Mouse (Mus musculus) kidney, embryonic 16.5 days (tissue): ENCODE measurements at regions not wholly inside any gene's neighbourhood (a gene's known extent, or its start where the extent isn't known, plus 50 kb on each side); places are given as distances from the start of the nearest gene placed in this dataset.
"Not testable (repeated sequence)": the region's sequence is repeated elsewhere in the genome, so short reads cannot be mapped to it uniquely, and the experiment has no call there.

Source experiments
- ATAC-seq: fragments of 200-750 bp; cut with Nextera tagmentation; 2 replicates; pipeline ENCODE4 v1.8.0; 2017; ENCODE audit warnings: moderate TSS enrichment; ENCODE audit not compliant: low FRiP score, low TSS enrichment
- H3K27ac ChIP-seq: fragments of 300-500 bp; sonication (generic); 2 replicates; pipeline ENCODE4 v1.5.1; 2014; ENCODE audit warnings: low read length
- H3K27me3 ChIP-seq: fragments of 300-500 bp; sonication (generic); 2 replicates; pipeline ENCODE4 v1.6.1; 2014; ENCODE audit warnings: low read length, control low read depth, mixed read lengths; ENCODE audit not compliant: insufficient read depth
- H3K36me3 ChIP-seq: fragments of 300-500 bp; sonication (generic); 2 replicates; pipeline ENCODE4 v1.6.1; 2014; ENCODE audit warnings: low read length, control low read depth, mixed read lengths; ENCODE audit not compliant: insufficient read depth
- H3K4me1 ChIP-seq: fragments of 300-500 bp; sonication (generic); 2 replicates; pipeline ENCODE4 v1.6.1; 2014; ENCODE audit warnings: low read length, control low read depth, mixed read lengths; ENCODE audit not compliant: insufficient read depth
- H3K4me2 ChIP-seq: fragments of 300-500 bp; sonication (generic); replicated peaks from 2 replicates; pipeline ENCODE4 v1.6.1; 2014; ENCODE audit warnings: low read depth, low read length
- H3K4me3 ChIP-seq: fragments of 300-500 bp; sonication (generic); 2 replicates; pipeline ENCODE4 v1.5.1; 2014; ENCODE audit warnings: mild to moderate bottlenecking, low read length
- H3K9ac ChIP-seq: fragments of 300-500 bp; sonication (generic); replicated peaks from 2 replicates; pipeline ENCODE4 v1.6.1; 2014; ENCODE audit warnings: low read length
- H3K9me3 ChIP-seq: fragments of 300-500 bp; sonication (generic); 2 replicates; pipeline ENCODE4 v1.6.1; 2016; ENCODE audit warnings: low read length, control low read depth
- WGBS: fragments of 180-500 bp; shearing (Covaris S2); extraction: QIAGEN DNeasy Blood & Tissue Kit; methylation state at CpG from one replicate; pipeline ENCODE4 v1.1.7; 2014; 5-methylcytosine and 5-hydroxymethylcytosine counted together

- H3K4me3 ChIP-seq, result no peak overlapping the region
- H3K36me3 ChIP-seq, result no peaks in the 10 kb centered on the region
- 76% methylated on average over 3 of the region's 3 CpGs for WGBS
- no peak overlapping the region for H3K4me2 ChIP-seq
- H3K9ac ChIP-seq, result no peak overlapping the region
- no peaks in the 10 kb centered on the region for H3K9me3 ChIP-seq
- no peak for ATAC-seq
- H3K27ac ChIP-seq, result no peak overlapping the region
- 0 out of 2 replicates have a peak, but pooled peaks cover 5% of the 10 kb centered on the region for H3K4me1 ChIP-seq
- H3K27me3 ChIP-seq, result no peaks in the 10 kb centered on the region
Measured at GRCm38 (mm10) chr8:78110003-78110649, 103.0 kb upstream of the Ttc29 start.

- no peak for ATAC-seq
- H3K4me2 ChIP-seq, result peak overlapping the region; percentile 38
- H3K9ac ChIP-seq, result no peak overlapping the region
- no peak overlapping the region for H3K27ac ChIP-seq
- no peaks in the 10 kb centered on the region for H3K27me3 ChIP-seq
- H3K9me3 ChIP-seq, result no peaks in the 10 kb centered on the region
- H3K4me1 ChIP-seq, result 0 out of 2 replicates have a peak, but pooled peaks cover 5% of the 10 kb centered on the region
- 31% methylated on average over 12 of the region's 12 CpGs for WGBS
- no peak overlapping the region for H3K4me3 ChIP-seq
- H3K36me3 ChIP-seq, result no peaks in the 10 kb centered on the region
Measured at GRCm38 (mm10) chr8:78113105-78113504, 100.0 kb upstream of the Ttc29 start.

DNA sequence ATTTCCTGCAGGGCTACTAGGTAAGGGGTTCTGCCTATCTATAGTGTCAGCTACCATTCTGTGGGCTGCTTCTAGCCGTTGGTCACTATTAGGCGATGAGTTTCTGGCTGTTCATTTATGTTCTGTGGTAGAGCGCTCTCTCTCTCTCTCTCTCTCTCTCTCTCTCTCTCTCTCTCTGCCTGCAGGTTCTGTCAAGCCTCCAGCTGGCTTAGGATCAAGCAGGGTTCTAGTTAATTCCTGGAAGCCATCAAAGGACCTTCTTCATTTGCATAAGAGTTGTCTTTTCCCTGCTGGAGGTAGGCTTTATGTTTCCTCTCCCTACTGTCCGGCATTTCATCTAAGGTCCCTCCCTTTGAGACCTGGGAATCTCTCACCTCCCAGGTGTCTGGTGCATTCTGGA is 98.6 kb upstream of the Ttc29 start:
- H3K9ac ChIP-seq, result no peak overlapping the region
- WGBS, result 38% methylated on average over 4 of the region's 4 CpGs
- H3K27me3 ChIP-seq, result no peaks in the 10 kb centered on the region
- no peak overlapping the region for H3K27ac ChIP-seq
- ATAC-seq, result no peak
- no peak overlapping the region for H3K4me2 ChIP-seq
- no peak overlapping the region for H3K4me3 ChIP-seq
- no peaks in the 10 kb centered on the region for H3K9me3 ChIP-seq
- H3K4me1 ChIP-seq, result 0 out of 2 replicates have a peak, but pooled peaks cover 5% of the 10 kb centered on the region
- H3K36me3 ChIP-seq, result no peaks in the 10 kb centered on the region

DNA sequence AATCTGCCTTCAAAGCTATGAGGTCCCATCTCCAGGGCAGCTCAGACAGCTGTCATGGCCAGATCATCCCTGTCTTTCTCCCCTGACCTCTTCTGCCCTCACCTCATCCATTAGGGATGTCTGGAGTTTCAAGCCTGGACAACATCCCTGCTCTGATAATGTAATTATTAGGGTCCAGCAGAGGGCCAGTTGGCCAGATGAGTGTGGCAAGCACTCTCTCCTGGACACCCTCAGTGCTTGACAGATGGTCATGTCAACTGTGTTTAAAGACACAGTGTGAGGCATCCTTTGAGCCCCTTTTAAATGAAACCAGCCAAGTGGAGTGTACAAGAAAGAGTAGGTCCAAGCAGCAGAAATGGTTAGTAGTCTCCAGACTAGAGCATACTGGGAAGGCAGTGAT is 95.9 kb upstream of the Ttc29 start:
- Histone ChIP-seq H3K4me2 (no peak overlapping the region), H3K4me3 (no peak overlapping the region), H3K9me3 (no peaks in the 10 kb centered on the region), H3K27ac (no peak overlapping the region), H3K36me3 (no peaks in the 10 kb centered on the region), H3K27me3 (no peaks in the 10 kb centered on the region), H3K9ac (no peak overlapping the region), H3K4me1 (0 out of 2 replicates have a peak, but pooled peaks cover 5% of the 10 kb centered on the region)
- no peak for ATAC-seq

- H3K27ac ChIP-seq, result no peak overlapping the region
- no peak for ATAC-seq
- no peak overlapping the region for H3K4me2 ChIP-seq
- no peaks in the 10 kb centered on the region for H3K9me3 ChIP-seq
- H3K27me3 ChIP-seq, result no peaks in the 10 kb centered on the region
- no peaks in the 10 kb centered on the region for H3K36me3 ChIP-seq
- H3K4me1 ChIP-seq, result no peaks in the 10 kb centered on the region
- no peak overlapping the region for H3K9ac ChIP-seq
- 87% methylated on average over 9 of the region's 9 CpGs for WGBS
- H3K4me3 ChIP-seq, result no peak overlapping the region
Measured at GRCm38 (mm10) chr8:78118493-78118892, 94.6 kb upstream of the Ttc29 start.

GRCm38 (mm10) chr8:78119682-78120081 is 93.4 kb upstream of the Ttc29 start:
- Histone ChIP-seq H3K9ac (no peak overlapping the region), H3K27me3 (no peaks in the 10 kb centered on the region), H3K4me1 (no peaks in the 10 kb centered on the region), H3K9me3 (no peaks in the 10 kb centered on the region), H3K36me3 (no peaks in the 10 kb centered on the region), H3K4me3 (no peak overlapping the region), H3K27ac (no peak overlapping the region), H3K4me2 (no peak overlapping the region)
- WGBS, result 77% methylated on average over 11 of the region's 11 CpGs
- no peak for ATAC-seq

DNA sequence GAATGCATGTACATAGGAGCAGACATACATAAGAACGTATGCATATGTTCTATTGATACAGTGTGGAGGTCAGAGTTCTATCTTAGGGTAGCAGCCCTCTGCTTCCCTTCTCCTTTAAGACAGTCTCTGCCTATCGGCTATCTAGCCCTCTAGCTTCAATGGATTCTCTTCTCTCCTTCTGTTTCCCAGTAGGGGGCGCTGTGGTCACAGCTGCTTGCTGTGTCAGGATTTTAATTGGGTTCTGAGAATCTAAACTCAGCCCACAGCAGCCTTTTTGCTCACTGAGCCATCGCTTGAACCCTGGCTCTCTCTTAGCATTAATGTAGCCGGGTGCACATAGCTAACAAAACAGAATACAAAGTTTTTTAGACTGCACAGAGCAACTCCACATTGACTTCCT is 88.8 kb upstream of the Ttc29 start:
- no peaks in the 10 kb centered on the region for H3K27me3 ChIP-seq
- 52% methylated on average over 5 of the region's 5 CpGs for WGBS
- no peak overlapping the region for H3K9ac ChIP-seq
- no peak overlapping the region for H3K4me3 ChIP-seq
- no peaks in the 10 kb centered on the region for H3K4me1 ChIP-seq
- no peaks in the 10 kb centered on the region for H3K36me3 ChIP-seq
- ATAC-seq, result no peak
- H3K9me3 ChIP-seq, result no peaks in the 10 kb centered on the region
- H3K4me2 ChIP-seq, result no peak overlapping the region
- no peak overlapping the region for H3K27ac ChIP-seq

GRCm38 (mm10) chr8:78127852-78128251 is 85.2 kb upstream of the Ttc29 start:
- Histone ChIP-seq H3K4me3 (no peak overlapping the region), H3K4me1 (no peaks in the 10 kb centered on the region), H3K27me3 (0 out of 2 replicates have a peak, but pooled peaks cover 1% of the 10 kb centered on the region), H3K9me3 (no peaks in the 10 kb centered on the region), H3K9ac (no peak overlapping the region), H3K4me2 (no peak overlapping the region), H3K36me3 (no peaks in the 10 kb centered on the region), H3K27ac (no peak overlapping the region)
- 14% methylated on average over 2 of the region's 2 CpGs for WGBS
- no peak for ATAC-seq

DNA sequence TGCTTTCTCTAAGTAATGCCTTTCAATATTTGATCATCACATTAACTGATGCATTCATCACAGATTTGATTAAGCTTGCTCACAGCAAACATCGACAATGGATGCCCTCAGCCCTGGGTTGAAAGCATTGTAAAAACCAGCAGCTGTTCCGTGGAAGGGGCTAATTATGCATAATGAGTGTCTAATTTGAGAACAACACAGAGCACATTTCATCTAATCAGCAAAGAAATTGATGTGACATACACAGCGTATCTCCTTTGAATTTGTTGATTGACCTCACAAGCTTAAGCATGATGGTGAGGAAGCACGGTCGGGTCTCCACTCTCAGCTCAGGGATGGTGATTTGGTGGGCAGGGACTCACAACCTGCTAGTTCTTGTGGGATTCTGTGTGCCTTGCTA is 84.0 kb upstream of the Ttc29 start:
- Histone ChIP-seq H3K27me3 (0 out of 2 replicates have a peak, but pooled peaks cover 2% of the 10 kb centered on the region), H3K36me3 (no peaks in the 10 kb centered on the region), H3K4me3 (no peak overlapping the region), H3K9me3 (no peaks in the 10 kb centered on the region), H3K9ac (no peak overlapping the region), H3K27ac (no peak overlapping the region), H3K4me1 (no peaks in the 10 kb centered on the region), H3K4me2 (no peak overlapping the region)
- ATAC-seq, result no peak
- WGBS, result 73% methylated on average over 5 of the region's 5 CpGs

GRCm38 (mm10) chr8:78139514-78139913 is 73.6 kb upstream of the Ttc29 start:
- not testable (repeated sequence) for H3K27ac ChIP-seq, H3K9ac ChIP-seq, H3K27me3 ChIP-seq, H3K4me3 ChIP-seq, H3K9me3 ChIP-seq, ATAC-seq, H3K36me3 ChIP-seq, H3K4me1 ChIP-seq
- H3K4me2 ChIP-seq, result peak overlapping the region; percentile 21; the same call in 1 of the 2 replicates
- 36% methylated on average over 12 of the region's 15 CpGs for WGBS
